Mouse (Mus musculus) spleen, adult 12 weeks (tissue): ENCODE data around the gene AL731706.2.
"Not testable (repeated sequence)": the region's sequence is repeated elsewhere in the genome, so short reads cannot be mapped to it uniquely, and the experiment has no call there.

Experiments used
- DNase-seq: peaks from one replicate; pipeline ENCODE4 v3.0.0; 2022; ENCODE audit warnings: low spot score

The AL731706.2 gene

DNA sequence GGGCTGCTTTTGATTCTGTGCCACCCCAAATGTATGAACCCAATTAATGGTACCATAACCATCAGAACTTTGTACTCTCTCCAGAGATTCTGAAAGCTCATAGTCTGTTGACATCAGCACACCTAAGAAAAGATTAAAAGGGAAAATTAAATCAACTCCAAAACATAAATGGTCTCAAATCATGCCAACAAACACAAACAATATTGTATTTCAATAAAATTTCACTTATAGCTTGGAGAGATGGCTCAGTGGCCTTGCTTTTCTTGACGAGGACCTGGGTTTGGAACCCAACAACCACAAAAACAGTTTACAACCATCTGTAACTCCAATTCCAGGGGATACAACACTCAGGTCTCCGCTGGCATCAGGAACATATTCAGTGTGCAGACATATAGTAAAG, at the start of gene AL731706.2:
AL731706.2 (minus strand) TSS at position 101 of the 400 bp plus-strand sequence.
- DNase-seq = no peak

DNA sequence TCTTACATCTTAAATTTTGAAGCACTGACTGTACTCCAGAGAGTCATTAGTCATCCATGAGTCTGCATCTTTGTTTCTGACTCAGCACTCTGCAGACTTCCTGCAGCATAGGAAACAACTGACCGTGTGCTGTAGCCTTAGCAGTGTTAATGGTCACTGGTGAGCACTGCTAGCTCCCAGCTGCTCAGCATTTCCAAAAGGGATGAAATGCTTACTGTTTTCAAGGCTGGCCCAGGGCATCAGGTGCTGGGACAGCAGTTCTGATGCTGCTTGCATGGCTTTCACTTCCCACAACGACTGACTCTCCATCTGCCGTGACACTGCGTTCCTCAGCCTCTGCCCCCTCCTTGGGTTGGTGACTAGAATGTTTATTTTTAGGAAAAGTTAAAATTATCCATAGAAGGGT, 35.5 kb upstream of the AL731706.2 start:
- DNase-seq = peak; percentile 11

DNA sequence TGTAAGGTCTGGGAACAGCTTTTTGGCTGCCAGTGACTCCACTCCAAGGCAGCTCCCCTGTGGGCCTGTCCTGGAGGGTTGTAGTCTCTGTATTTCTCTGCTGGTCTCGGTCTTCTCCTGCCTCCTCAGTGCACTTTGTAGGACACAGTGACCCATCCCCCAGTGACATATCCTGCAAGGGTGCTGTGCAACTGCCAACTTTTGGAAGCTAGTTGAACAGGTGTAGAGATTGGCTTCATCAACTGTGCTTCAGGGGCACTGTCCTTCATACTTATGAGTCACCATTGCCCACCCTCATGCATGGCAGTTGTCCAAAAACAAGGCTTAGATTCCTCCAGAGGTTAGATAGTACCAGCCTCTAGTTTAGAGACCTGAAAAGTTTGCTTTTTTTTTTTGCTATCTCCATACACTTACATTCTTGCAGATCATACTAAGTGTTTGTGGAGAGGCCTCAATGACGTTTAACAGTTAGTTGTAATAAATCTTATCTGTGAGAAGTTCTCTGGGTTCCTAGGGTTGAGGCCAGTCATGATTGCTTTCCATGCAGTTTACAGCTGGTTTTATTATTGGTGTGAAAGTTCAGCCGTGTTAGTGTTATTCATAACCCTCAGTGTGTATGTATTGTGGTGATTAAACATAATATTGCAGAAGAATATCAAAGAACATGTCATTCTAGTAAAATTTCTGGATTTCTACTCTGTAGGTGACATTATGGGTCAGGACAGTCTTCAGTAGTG, 34.9 kb upstream of the AL731706.2 start:
- DNase-seq = no peak

DNA sequence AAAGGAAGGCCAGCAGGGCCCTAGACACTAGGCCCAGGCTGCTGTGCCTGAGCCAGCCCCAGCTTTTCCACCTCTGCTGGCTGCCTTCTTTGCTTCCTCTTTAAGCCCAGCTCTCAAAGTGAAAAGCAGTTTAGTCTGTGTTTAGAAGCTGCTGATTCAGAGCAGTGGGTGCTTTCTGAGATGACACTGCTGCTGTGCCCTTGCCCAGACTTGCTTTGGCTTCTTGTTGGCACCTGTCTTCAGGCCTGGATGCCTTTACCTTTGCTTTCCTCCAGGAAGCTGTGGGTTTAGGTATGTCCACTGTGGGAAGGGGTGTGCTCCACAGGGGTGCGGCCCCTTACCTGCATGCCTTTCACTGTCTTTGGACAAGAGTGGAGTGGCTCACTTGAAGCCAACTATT, 34.0 kb upstream of the AL731706.2 start:
- DNase-seq = no peak

DNA sequence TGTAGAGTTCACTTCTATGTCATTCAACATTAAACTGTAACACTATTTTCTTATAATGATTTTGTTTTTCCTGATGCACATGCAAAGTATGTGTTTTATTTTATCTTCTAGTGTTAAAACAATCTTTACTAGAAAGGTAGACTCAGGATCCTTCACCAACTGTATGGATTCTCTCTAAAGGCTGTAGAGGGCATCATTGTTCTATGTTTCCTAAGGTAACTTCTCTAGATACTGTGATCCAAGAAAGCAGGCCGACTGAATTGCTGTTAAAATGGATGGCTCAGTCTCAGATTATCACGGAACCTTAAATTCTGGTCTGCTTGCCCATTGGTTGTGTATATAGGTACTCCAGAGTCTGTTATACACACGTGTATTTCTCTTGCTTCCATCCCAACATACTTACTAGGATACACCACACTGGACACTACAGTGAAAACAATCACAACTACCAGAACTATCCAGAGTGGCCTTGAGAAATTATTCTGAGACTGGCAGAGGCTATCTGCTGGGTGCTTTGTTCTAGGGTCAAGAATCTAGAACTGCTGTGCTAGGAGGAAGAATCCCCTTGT, 28.9 kb upstream of the AL731706.2 start:
- no peak for DNase-seq

DNA sequence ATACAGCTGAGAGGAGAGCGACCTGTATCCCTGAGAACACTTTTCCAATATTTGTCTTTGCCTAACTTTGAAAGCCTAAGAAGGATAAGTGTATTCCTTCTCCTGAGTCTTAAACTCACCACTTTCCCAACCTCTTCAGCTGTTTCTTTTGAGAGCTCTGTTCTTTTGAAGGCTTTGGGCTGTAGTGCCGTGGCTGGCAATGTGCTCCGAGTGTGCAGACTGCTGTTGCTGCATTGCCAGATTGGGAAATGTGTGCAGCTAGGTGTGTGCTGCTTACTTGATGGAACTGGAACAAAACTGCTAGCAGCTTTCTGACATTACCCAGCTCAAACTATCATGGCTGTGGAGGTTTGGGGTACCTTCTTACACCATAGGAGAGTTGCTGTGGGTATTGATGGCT, 27.5 kb upstream of the AL731706.2 start:
- no peak for DNase-seq

DNA sequence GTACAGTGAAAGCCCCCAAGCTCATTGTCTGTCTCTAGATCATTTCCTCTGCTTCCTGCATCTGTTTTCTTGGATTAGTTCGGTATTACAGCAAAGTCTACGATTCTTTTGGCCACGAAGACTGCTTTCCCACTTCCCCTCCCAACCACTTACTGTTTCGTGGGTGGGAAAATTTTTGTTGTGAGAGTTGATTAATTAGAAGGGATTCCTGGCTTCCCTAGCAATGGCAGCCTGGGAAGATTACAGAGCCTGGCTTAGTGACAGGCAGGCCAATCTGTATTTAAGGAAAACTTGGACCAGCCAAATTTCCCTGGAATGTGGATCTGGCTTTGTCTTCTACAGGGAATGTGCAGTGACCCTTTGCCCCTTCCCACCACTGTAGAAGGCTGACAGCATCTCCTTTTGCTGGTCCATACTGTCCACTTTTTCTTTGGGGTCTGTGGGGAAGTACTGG, 26.5 kb upstream of the AL731706.2 start:
- no peak for DNase-seq

DNA sequence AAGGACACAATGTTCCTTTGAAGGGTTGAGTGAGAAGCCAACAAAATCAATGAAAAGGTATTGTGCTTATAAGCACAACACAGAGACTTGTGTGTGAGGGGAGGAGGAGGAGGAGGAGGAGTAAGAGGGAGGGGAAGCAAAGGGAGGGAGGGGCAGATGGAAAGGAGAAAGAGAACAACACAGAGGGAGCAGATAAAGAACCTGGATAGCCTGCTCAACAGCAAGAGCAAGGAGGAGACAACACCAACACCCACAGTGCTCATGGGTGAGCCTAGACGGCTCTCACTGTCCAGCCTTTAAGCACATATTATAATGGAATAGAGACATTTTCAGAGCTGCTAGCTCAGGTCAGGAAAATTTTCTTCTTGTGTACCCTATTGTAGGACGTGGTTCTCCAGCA, 23.8 kb upstream of the AL731706.2 start:
- DNase-seq = no peak

DNA sequence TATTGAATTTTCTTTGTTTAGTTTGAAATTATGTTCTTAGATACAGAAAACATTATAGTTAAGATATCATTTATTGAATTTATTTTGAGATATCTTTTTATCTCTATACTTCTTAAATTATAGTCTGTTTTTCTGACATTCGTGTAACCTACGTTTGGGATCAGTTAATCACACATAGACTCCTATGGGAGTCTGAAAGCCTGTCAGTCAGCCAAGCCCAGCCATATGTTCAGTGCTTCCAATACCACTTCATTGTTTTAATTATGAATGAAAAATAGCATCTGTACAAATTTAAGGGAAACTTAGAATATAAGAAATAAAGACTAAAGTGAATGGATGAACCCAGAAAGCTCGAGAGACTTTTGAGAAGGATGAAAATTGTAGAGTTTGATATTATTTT, 23.1 kb upstream of the AL731706.2 start:
- no peak for DNase-seq

DNA sequence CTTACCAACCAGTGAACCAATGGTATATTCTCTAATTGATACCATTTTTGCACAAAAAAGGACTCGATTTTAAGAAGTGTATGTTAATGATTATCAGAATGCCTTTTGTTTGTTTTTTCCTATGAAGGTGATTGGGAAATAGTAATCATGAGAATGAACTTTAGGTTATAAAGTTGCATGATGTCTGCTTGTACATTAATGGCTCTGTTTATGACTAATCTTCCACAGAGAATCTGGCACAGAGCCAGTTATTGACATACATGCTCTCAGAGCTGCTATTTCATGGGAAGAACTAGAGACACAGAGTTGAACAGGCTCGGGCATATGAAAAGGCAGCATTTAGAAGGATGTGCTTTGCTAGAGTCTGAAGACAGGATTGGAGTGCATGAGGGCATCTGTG, 10.7 kb upstream of the AL731706.2 start:
- no peak for DNase-seq

DNA sequence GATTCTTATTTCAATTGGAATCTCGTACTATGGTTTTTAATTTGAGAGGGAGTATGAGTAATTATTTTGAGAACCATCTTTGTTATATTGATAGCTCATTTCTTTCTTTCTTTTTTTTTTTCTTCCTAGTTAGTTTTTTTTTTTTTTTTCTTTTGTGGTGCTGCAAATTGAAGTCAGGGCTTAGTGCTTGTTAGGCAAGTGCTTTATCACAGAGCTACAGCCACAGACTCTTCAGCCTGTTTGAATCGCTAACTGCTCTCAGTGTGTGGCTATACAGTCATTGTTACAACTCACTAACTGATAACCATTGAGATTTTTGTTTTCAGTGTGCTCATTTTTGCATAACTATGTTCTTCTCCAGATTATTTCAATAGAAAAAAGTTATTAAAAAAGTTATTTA, 9.0 kb upstream of the AL731706.2 start:
- DNase-seq = no peak

DNA sequence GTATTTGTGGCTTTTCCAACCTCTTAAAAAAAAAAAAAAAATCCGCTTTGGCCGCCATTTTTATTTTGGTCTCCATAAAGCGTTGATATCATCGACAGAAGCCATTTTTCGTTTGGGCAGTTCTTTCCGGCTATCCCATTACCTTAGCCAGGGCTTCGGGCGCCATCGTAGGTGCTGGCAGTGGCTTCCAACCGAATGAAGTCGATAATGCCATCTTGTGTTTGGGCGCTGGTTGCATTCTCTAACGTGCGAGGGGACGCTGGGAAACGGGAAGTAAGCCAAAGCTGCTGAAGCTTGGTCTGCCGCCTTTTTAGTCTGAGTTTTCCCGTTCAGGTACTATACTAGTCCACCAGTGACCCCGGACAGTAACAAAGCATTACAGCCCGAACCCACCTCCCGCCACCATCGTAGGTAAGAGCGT, 6.5 kb upstream of the AL731706.2 start:
- DNase-seq = peak; percentile 86

DNA sequence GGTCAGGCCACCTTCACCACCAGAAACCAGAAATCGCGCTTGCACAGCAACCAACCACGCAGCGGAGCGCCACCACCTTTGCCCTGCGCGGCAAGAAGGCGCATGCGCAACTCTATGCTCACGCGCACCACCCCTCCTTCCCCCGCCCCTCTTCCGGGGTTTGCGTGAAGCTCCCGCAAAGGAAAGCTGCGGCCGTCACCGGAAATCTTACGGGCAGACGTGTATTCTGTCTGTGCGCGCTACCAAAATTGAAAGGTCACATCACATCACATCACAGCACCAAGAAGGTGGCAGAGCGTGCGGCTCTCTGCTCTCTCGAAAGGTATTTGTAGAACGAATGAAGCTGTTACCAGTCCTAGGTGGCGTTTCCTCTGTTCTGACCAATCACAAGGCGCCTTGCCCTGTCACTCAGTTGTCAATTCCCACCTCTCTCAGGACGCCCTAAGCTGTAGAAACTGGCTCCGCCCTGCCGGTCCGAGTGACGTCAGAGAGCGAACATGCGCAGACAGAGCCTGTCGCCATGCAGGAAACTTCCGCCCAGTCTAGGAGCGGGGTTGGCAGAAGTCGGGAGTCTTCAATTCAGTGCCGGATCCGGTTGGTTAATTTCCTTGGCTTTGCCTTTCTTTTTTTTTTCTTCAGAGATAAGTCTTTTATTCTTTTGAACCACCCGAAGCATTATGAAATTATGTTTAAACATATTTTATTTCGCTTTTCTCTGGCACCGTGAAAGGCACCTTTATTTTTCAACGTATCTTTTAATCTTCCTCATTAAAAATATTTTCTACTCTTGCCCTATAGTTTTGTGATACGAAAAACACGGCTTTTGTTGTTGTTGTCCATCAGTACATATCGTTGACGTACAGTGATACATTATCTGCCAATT, 5.8 kb upstream of the AL731706.2 start, which contains the start of the genes Slx4ip, AL731706.1 and Mkks:
Slx4ip (plus strand) TSS at position 151 of the 883 bp plus-strand sequence.
AL731706.1 (minus strand) TSS at position 322 of the 883 bp plus-strand sequence.
Mkks (minus strand) TSS at position 322 of the 883 bp plus-strand sequence.
- peak; percentile 98 for DNase-seq

DNA sequence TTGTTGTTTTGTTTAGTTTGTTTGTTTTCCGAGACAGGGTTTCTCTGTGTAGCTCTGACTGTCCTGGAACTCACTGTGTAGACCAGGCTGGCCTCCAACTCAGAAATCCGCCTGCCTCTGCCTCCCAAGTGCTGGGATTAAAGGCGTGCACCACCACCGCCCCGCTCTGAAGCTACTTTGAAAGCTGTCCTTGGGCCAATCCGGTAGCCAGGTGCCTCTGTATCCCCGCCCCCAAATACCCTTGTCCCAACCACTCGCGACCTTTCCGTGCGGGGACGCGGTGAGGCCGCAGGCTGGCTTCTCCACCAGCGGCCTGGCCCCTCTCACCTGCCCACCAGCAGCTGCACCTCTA, 5.2 kb upstream of the AL731706.2 start:
- DNase-seq = not testable (repeated sequence)

DNA sequence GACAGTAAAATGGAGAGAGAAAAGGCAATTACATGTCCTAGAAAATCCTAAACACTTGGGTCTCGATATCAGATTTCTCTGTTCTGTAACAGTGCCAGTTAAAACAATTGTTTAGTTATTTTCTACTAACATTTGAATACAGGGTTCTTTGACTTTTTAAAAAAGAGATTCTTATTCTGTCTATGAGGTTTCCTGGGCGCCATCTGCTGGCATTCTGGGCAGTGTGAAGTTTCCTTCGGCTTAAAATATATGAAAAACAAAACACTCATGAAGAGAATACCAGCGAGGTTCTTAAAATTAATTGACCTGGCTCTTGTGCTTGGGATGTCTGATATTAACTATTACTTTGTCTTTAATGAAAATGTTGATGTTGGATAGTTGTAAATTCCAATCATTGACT, 1.4 kb upstream of the AL731706.2 start:
- DNase-seq = no peak

DNA sequence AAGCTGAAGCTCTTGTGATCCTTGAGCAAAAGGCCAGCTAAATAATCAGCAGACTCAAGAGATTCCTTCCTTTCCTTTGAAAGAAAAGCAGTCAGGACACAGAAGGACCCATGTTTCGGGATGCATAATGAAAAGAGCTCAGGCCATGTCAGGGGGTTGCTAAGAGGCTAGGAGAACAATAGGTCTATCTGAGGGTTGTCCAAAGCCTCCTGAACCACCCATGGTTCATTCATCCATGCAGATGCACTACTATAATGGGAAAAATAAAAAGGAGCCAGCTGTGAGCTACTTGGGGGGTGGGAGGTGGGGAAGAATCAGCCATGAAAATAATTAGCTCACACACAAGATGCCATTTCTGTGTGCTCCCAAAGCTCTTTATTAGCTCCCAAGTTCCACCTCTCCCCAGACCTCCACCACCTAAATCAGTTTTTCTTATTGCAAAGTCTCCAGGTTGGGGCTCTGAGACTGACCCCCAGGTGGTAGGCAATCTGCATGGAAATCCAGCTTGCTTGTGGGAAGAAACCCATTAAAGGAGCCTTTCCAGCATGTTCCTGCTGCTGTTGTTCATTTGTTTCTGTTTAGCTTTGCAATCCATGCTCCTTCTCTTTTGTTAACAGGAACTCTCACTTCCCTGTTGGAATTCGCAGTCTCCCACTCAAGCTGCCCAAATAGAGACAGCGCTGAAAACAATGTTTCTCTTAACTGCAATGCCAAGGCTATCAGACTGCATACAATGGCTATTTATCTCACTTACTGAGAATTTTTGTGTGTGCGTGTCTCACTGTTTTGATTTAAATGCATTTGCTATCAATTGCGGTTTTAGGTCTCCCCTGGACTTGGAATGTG, 30.7 kb downstream of the AL731706.2 start:
- DNase-seq = no peak

DNA sequence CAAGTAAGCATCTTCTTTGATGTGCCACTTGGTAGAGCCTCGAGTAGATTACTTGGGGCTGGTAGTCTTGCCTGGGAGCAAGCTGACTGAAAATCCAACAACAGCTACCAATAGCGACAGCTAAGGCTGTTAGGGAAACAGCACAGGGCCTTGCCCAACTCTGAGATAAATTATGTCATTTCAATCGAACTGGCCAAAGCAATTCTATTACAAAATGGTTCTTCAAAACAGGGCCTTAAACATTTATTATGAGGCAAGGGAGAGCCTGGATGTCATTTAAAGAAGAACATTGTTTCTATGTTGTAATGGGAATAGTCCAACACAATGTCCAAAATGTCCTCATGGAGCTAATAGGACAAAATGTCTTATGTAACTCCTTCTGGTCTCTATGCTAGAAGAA, 35.1 kb downstream of the AL731706.2 start:
- DNase-seq = no peak

DNA sequence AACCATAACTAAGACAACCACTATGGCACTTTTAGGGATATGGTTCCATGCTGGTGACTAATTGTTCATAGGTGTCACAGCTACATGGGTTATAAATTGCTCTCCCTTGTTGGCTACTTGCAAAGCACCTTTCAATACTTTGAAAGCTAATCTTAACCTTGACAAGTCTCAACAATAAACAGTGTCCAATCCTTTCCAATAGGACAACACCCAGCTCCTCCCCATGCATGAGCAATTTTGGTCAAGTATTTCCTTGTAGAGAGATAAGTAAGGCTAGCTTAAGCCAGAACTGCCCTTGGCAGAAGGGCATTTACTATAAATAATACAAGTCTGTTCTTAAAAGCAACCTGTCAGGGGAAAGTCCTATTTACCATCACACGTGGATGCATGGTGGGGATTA, 47.5 kb downstream of the AL731706.2 start:
- DNase-seq = no peak

DNA sequence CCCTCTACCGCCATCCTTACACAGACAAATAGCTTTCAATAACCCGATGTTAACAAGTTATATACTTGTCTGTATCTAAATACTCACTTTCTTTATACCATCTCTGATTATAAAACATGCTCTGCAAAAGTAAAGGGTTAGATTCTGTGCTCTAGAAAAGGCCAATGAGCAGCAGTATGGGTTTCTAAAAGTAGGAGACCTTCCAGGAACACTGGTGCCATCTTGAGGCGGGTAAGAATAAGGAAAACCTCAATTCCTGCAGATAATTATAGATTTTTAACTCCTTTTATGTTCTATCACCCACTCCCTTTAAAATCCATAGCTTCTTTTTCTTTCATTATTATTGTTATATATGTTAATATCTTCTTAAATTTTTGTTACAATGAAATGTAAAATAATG, 49.6 kb downstream of the AL731706.2 start:
- DNase-seq = no peak
